Mouse (Mus musculus) MEL (cell line): Measurements from ENCODE around the gene Nup62. TPM values are rescaled to one million over a fixed set of nuclear protein-coding genes. Genes with fewer than 3 reads are reported as not detected.

Experiments
- DNase-seq: peaks from one replicate; pipeline ENCODE4 v3.0.0; 2011; ENCODE audit warnings: low read depth, low spot score
- H3K27ac ChIP-seq: 2 replicates; pipeline ENCODE4 v1.5.1; 2012; ENCODE audit warnings: low read depth, mild to moderate bottlenecking, control low read depth, low read length, moderate library complexity; ENCODE audit not compliant: control insufficient read depth
- H3K27me3 ChIP-seq, 2 experiments: fragments of 150-350 bp in 1 of 2; sonication (generic) in 1 of 2; 2 replicates each; pipeline ENCODE4 v1.6.1; 2012; ENCODE audit warnings: low read length in 2 of 2, mild to moderate bottlenecking in 2 of 2, improper control_type of control experiment in 1 of 2, moderate library complexity in 1 of 2; ENCODE audit not compliant: insufficient read depth in 2 of 2, control insufficient read depth in 1 of 2
- H3K36me3 ChIP-seq, 2 experiments: 2 replicates each; pipeline ENCODE4 v1.6.1; 2012 to 2014; ENCODE audit warnings: low read length in 2 of 2, improper control_type of control experiment in 1 of 2, inconsistent platforms in 1 of 2, mild to moderate bottlenecking in 1 of 2; ENCODE audit not compliant: insufficient read depth in 2 of 2, control insufficient read depth in 1 of 2
- H3K4me1 ChIP-seq, 2 experiments: fragments of 150-350 bp in 1 of 2; sonication (generic) in 1 of 2; 2 replicates each; pipeline ENCODE4 v1.6.1; 2012; ENCODE audit warnings: low read length in 2 of 2, improper control_type of control experiment in 1 of 2, mild to moderate bottlenecking in 1 of 2; ENCODE audit not compliant: insufficient read depth in 2 of 2, control insufficient read depth in 1 of 2
- H3K4me3 ChIP-seq, 2 experiments: fragments of 150-350 bp in 1 of 2; sonication (generic) in 1 of 2; 2 replicates each; pipeline ENCODE4 v1.5.1; 2012; ENCODE audit warnings: low read depth in 2 of 2, low read length in 2 of 2, mild to moderate bottlenecking in 2 of 2, moderate library complexity in 2 of 2, control low read depth in 1 of 2, improper control_type of control experiment in 1 of 2; ENCODE audit not compliant: control insufficient read depth in 1 of 2, insufficient read depth in 1 of 2
- H3K79me2 ChIP-seq: 2 replicates; pipeline ENCODE4 v1.6.1; 2012; ENCODE audit warnings: mild to moderate bottlenecking, low read length, moderate library complexity; ENCODE audit not compliant: control insufficient read depth, poor library complexity, insufficient read depth
- H3K9ac ChIP-seq: 2 replicates; pipeline ENCODE4 v1.6.1; 2012; ENCODE audit warnings: low read depth, mild to moderate bottlenecking, control low read depth, low read length, moderate library complexity; ENCODE audit not compliant: control insufficient read depth, poor library complexity, severe bottlenecking
- H3K9me3 ChIP-seq: fragments of 150-350 bp; sonication (generic); replicated peaks from 2 replicates; pipeline ENCODE4 v1.6.1; 2012; ENCODE audit warnings: mild to moderate bottlenecking, low read length, improper control_type of control experiment, moderate library complexity; ENCODE audit not compliant: insufficient read depth
- BHLHE40 ChIP-seq: IDR thresholded peaks from 2 replicates; pipeline ENCODE4 v1.6.1; 2012; ENCODE audit warnings: low read depth, mild to moderate bottlenecking, inconsistent platforms, low read length, improper control_type of control experiment, borderline replicate concordance
- CTCF ChIP-seq, 3 experiments: IDR thresholded peaks in 2 of 3; conservative IDR thresholded peaks in 1 of 3; 2 replicates each; pipeline ENCODE4 v1.5.1; 2011 to 2012; ENCODE audit warnings: low read length in 3 of 3, low read depth in 2 of 3, mild to moderate bottlenecking in 2 of 3, improper control_type of control experiment in 1 of 3, inconsistent platforms in 1 of 3, mixed read lengths in 1 of 3, moderate library complexity in 1 of 3; ENCODE audit not compliant: control insufficient read depth in 1 of 3, insufficient read depth in 1 of 3, poor library complexity in 1 of 3, severe bottlenecking in 1 of 3
- E2F4 ChIP-seq: IDR thresholded peaks from 2 replicates; pipeline ENCODE4 v1.6.1; 2011; ENCODE audit warnings: low read depth, low read length, improper control_type of control experiment, borderline replicate concordance
- EP300 ChIP-seq, 2 experiments: IDR thresholded peaks; 2 replicates each; pipeline ENCODE4 v1.6.1; 2011; ENCODE audit warnings: improper control_type of control experiment in 2 of 2, low read length in 2 of 2, low read depth in 1 of 2, mild to moderate bottlenecking in 1 of 2
- HCFC1 ChIP-seq: IDR thresholded peaks from 2 replicates; pipeline ENCODE4 v1.6.1; 2012; ENCODE audit warnings: low read depth, mild to moderate bottlenecking, inconsistent platforms, low read length, improper control_type of control experiment, moderate library complexity
- JUND ChIP-seq: IDR thresholded peaks from 2 replicates; pipeline ENCODE4 v1.6.1; 2011; ENCODE audit warnings: low read depth, mild to moderate bottlenecking, improper control_type of control experiment, low read length
- KAT2A ChIP-seq: conservative IDR thresholded peaks from 2 replicates; pipeline ENCODE4 v1.6.1; 2012; ENCODE audit warnings: low read depth, low read length, improper control_type of control experiment, inconsistent platforms
- MAFK ChIP-seq: IDR thresholded peaks from 2 replicates; pipeline ENCODE4 v1.6.1; 2011; ENCODE audit warnings: low read depth, mild to moderate bottlenecking, low read length, improper control_type of control experiment, borderline replicate concordance
- MAZ ChIP-seq: IDR thresholded peaks from 2 replicates; pipeline ENCODE4 v1.6.1; 2012; ENCODE audit warnings: low read depth, mild to moderate bottlenecking, inconsistent platforms, low read length, improper control_type of control experiment
- MEF2A ChIP-seq: IDR thresholded peaks from 2 replicates; pipeline ENCODE4 v1.6.1; 2014; ENCODE audit warnings: low read depth, mild to moderate bottlenecking, inconsistent platforms, low read length, improper control_type of control experiment; ENCODE audit not compliant: poor library complexity, insufficient replicate concordance, severe bottlenecking; ENCODE audit errors: extremely low read depth
- MXI1 ChIP-seq: IDR thresholded peaks from 2 replicates; pipeline ENCODE4 v1.6.1; 2011; ENCODE audit warnings: mild to moderate bottlenecking, low read depth, low read length, improper control_type of control experiment
- MYC ChIP-seq: IDR thresholded peaks from 2 replicates; pipeline ENCODE4 v1.6.1; 2011; ENCODE audit warnings: low read depth, mild to moderate bottlenecking, low read length, improper control_type of control experiment, moderate library complexity
- NRF1 ChIP-seq: IDR thresholded peaks from 2 replicates; pipeline ENCODE4 v1.6.1; 2014; ENCODE audit warnings: low read depth, mild to moderate bottlenecking, inconsistent platforms, low read length, improper control_type of control experiment, moderate library complexity; ENCODE audit not compliant: poor library complexity, insufficient read depth, severe bottlenecking
- POLR2AphosphoS2 ChIP-seq: IDR thresholded peaks from 2 replicates; pipeline ENCODE4 v1.6.1; 2011; ENCODE audit warnings: low read length, improper control_type of control experiment
- RCOR1 ChIP-seq: IDR thresholded peaks from 2 replicates; pipeline ENCODE4 v1.6.1; 2012; ENCODE audit warnings: low read depth, mild to moderate bottlenecking, inconsistent platforms, low read length, improper control_type of control experiment
- SIN3A ChIP-seq: IDR thresholded peaks from 2 replicates; pipeline ENCODE4 v1.6.1; 2012; ENCODE audit warnings: low read length, improper control_type of control experiment, inconsistent platforms
- SMC3 ChIP-seq: IDR thresholded peaks from 2 replicates; pipeline ENCODE4 v1.6.1; 2011; ENCODE audit warnings: low read depth, low read length, improper control_type of control experiment
- TAL1 ChIP-seq: IDR thresholded peaks from 2 replicates; pipeline ENCODE4 v1.6.1; 2012; ENCODE audit warnings: mild to moderate bottlenecking, inconsistent platforms, low read length, moderate library complexity, mixed read lengths
- USF1 ChIP-seq: IDR thresholded peaks from 2 replicates; pipeline ENCODE4 v1.6.1; 2014; ENCODE audit warnings: low read depth, mild to moderate bottlenecking, inconsistent platforms, low read length, improper control_type of control experiment, moderate library complexity
- USF2 ChIP-seq, 2 experiments: IDR thresholded peaks; 2 replicates each; pipeline ENCODE4 v1.6.1; 2011 to 2012; ENCODE audit warnings: improper control_type of control experiment in 2 of 2, low read length in 2 of 2, borderline replicate concordance in 1 of 2, inconsistent platforms in 1 of 2, low read depth in 1 of 2, mild to moderate bottlenecking in 1 of 2; ENCODE audit not compliant: insufficient read depth in 1 of 2
- ZKSCAN1 ChIP-seq: IDR thresholded peaks from 2 replicates; pipeline ENCODE4 v1.6.1; 2012; ENCODE audit warnings: low read depth, mild to moderate bottlenecking, inconsistent platforms, low read length, improper control_type of control experiment, moderate library complexity
- polyA plus RNA-seq, 2 experiments: library from polyadenylated mRNA; stranded (reverse) in 1 of 2; unstranded in 1 of 2; fragments of >175 nt in 1 of 2; fragments of >200 nt in 1 of 2; gene quantifications; 2 replicates each; pipeline versions ENCODE4 v1.2.1 to v1.2.4; 2012; ENCODE audit warnings: low replicate concordance in 2 of 2, low read depth in 1 of 2; ENCODE audit not compliant: insufficient read length in 2 of 2, insufficient read depth in 1 of 2, missing spikeins in 1 of 2
- total RNA-seq: library from RNA; depleted of rRNA; stranded (reverse); fragments of 300-350 nt; gene quantifications from 2 replicates; pipeline ENCODE4 v1.2.3, GENCODE M21; 2012

Nup62 gene
- total and polyA plus RNA-seq, 3 experiments: 136 to 235 TPM; not detected in 1

DNA sequence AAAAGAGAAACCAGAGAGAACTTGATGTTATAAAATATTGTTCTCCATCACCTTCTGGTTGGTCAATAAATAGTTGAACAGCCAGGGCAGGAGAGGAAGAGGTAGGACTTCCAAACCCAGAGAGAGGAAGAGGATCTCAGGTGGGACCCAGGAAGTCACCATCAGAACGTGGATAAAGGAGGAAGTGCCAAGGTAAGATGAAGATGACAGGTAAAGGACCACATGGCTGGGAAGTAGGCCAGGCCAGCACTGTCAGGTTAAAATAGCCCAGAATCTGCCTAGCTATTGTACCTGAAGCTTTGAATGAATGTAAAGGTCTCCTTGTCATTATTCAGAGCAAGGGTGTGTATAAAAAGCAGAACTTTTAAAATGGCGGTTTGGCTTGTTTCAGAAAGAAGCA is 7.0 kb upstream of the Nup62 start:
- H3K9ac ChIP-seq: no peak overlapping the region
- no peaks in the 10 kb centered on the region; a peak in 1 of 4 replicates for H3K27me3 ChIP-seq
- H3K79me2 ChIP-seq: no peaks in the 10 kb centered on the region
- H3K4me3 ChIP-seq: no peak overlapping the region
- DNase-seq: no peak
- H3K27ac ChIP-seq: no peak overlapping the region
- H3K36me3 ChIP-seq: peaks cover under 1 to 2% of the 10 kb centered on the region in 2 experiments; a peak in 1 of 4 replicates
- TF ChIP-seq EP300 (IDR thresholded peaks at IDR 0.05; ENCODE audit: low read depth in 1 of 2, low read length in 2 of 2) (no peak), MEF2A (no peak), KAT2A (no peak), USF1 (no peak), NRF1 (no peak), MAFK (no peak)
- peaks cover 0 to under 1% of the 10 kb centered on the region in 2 experiments; a peak in 1 of 4 replicates for H3K4me1 ChIP-seq
- no peaks in the 10 kb centered on the region for H3K9me3 ChIP-seq

DNA sequence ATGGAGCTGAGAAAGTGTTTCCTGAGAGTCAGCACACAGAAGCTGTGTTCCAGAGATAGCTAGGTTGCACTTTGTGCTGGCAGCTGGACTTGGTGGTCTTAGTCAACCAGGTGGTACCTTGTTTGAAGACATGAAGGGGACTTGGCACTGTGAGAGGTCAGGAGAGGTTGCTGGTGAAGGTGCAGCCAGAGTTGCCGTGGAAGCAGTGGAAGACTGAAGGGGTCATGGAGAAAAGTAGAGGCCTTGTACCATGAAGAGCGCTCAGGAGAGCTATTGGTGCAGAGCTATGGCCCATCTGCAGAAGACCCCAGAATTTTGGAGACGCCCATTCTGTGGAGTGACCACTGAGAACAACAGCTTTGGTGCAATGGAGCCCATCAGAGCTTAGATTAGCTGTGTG is 6.4 kb upstream of the Nup62 start:
- no peaks in the 10 kb centered on the region; a peak in 1 of 4 replicates for H3K27me3 ChIP-seq
- TF ChIP-seq BHLHE40 (no peak), MYC (no peak), SIN3A (no peak), MEF2A (no peak), JUND (no peak), HCFC1 (no peak), KAT2A (no peak), TAL1 (no peak), POLR2AphosphoS2 (no peak), SMC3 (no peak), RCOR1 (no peak), CTCF (IDR thresholded peaks at IDR 0.05 in 2 of 3, conservative IDR thresholded peaks at IDR 0.05 in 1 of 3; ENCODE audit: control insufficient read depth in 1 of 3, insufficient read depth in 1 of 3, low read depth in 2 of 3, low read length in 3 of 3, poor library complexity in 1 of 3, severe bottlenecking in 1 of 3) (no peak), MAZ (no peak), ZKSCAN1 (no peak), E2F4 (no peak), MXI1 (no peak), USF2 (IDR thresholded peaks at IDR 0.05; ENCODE audit: borderline replicate concordance in 1 of 2, insufficient read depth in 1 of 2, low read depth in 1 of 2, low read length in 2 of 2) (no peak), USF1 (no peak)
- TF ChIP-seq, all 39 proteins: peak for 0
- Histone ChIP-seq H3K79me2 (no peaks in the 10 kb centered on the region), H3K9me3 (no peaks in the 10 kb centered on the region), H3K9ac (no peak overlapping the region), H3K4me3 (no peak overlapping the region), H3K36me3 (peaks cover 2% of the 10 kb centered on the region in 2 experiments; a peak in 1 of 4 replicates), H3K27ac (no peak overlapping the region), H3K4me1 (peaks cover 0 to 6% of the 10 kb centered on the region in 2 experiments; a peak in 2 of 4 replicates)
- no peak for DNase-seq
